Mouse (Mus musculus): Measurements from ENCODE around the gene Tmtc2. TPM values are rescaled to one million over a fixed set of nuclear protein-coding genes. Genes with fewer than 3 reads are reported as not detected.

Gene Tmtc2
- total RNA-seq, 1 experiment from 2014 or later: 3.5 TPM

GRCm38 (mm10) chr10:105474162-105474830 is 100.0 kb downstream of the Tmtc2 start:
- ATAC-seq (replicated peaks in 1 of 2; ENCODE audit: insufficient read depth in 1 of 2, low FRiP score in 2 of 2, low TSS enrichment in 1 of 2, low read depth in 1 of 2, poor library complexity in 2 of 2, severe bottlenecking in 2 of 2): no peak

- no peak for ATAC-seq (replicated peaks in 1 of 2; ENCODE audit: insufficient read depth in 1 of 2, low FRiP score in 2 of 2, low TSS enrichment in 1 of 2, low read depth in 1 of 2, poor library complexity in 2 of 2, severe bottlenecking in 2 of 2)
These were observed 109.9 kb downstream of the Tmtc2 start for GRCm38 (mm10) chr10:105464378-105464777.

- ATAC-seq (replicated peaks in 1 of 2; ENCODE audit: insufficient read depth in 1 of 2, low FRiP score in 2 of 2, low TSS enrichment in 1 of 2, low read depth in 1 of 2, poor library complexity in 2 of 2, severe bottlenecking in 2 of 2): no peak
These were observed 120.8 kb downstream of the Tmtc2 start for GRCm38 (mm10) chr10:105453441-105453840.

- ATAC-seq (replicated peaks in 1 of 2; ENCODE audit: insufficient read depth in 1 of 2, low FRiP score in 2 of 2, low TSS enrichment in 1 of 2, low read depth in 1 of 2, poor library complexity in 2 of 2, severe bottlenecking in 2 of 2): no peak
These were observed 127.1 kb downstream of the Tmtc2 start for GRCm38 (mm10) chr10:105447191-105447590.

- ATAC-seq (replicated peaks in 1 of 2; ENCODE audit: insufficient read depth in 1 of 2, low FRiP score in 2 of 2, low TSS enrichment in 1 of 2, low read depth in 1 of 2, poor library complexity in 2 of 2, severe bottlenecking in 2 of 2): no peak
These were observed 129.9 kb downstream of the Tmtc2 start for GRCm38 (mm10) chr10:105444309-105444708.

- no peak for ATAC-seq (replicated peaks in 1 of 2; ENCODE audit: insufficient read depth in 1 of 2, low FRiP score in 2 of 2, low TSS enrichment in 1 of 2, low read depth in 1 of 2, poor library complexity in 2 of 2, severe bottlenecking in 2 of 2)
These were observed 139.4 kb downstream of the Tmtc2 start for GRCm38 (mm10) chr10:105434879-105435278.

GRCm38 (mm10) chr10:105430885-105431284 is 143.4 kb downstream of the Tmtc2 start:
- no peak for ATAC-seq (replicated peaks in 1 of 2; ENCODE audit: insufficient read depth in 1 of 2, low FRiP score in 2 of 2, low TSS enrichment in 1 of 2, low read depth in 1 of 2, poor library complexity in 2 of 2, severe bottlenecking in 2 of 2)

GRCm38 (mm10) chr10:105430232-105430631 is 144.0 kb downstream of the Tmtc2 start:
- no peak for ATAC-seq (replicated peaks in 1 of 2; ENCODE audit: insufficient read depth in 1 of 2, low FRiP score in 2 of 2, low TSS enrichment in 1 of 2, low read depth in 1 of 2, poor library complexity in 2 of 2, severe bottlenecking in 2 of 2)

- ATAC-seq (replicated peaks in 1 of 2; ENCODE audit: insufficient read depth in 1 of 2, low FRiP score in 2 of 2, low TSS enrichment in 1 of 2, low read depth in 1 of 2, poor library complexity in 2 of 2, severe bottlenecking in 2 of 2): no peak
These were observed 146.2 kb downstream of the Tmtc2 start for GRCm38 (mm10) chr10:105428080-105428479.

- ATAC-seq (replicated peaks in 1 of 2; ENCODE audit: insufficient read depth in 1 of 2, low FRiP score in 2 of 2, low TSS enrichment in 1 of 2, low read depth in 1 of 2, poor library complexity in 2 of 2, severe bottlenecking in 2 of 2): no peak
These were observed 146.6 kb downstream of the Tmtc2 start for GRCm38 (mm10) chr10:105427625-105428024.

GRCm38 (mm10) chr10:105425052-105425451 is 149.2 kb downstream of the Tmtc2 start:
- ATAC-seq (replicated peaks in 1 of 2; ENCODE audit: insufficient read depth in 1 of 2, low FRiP score in 2 of 2, low TSS enrichment in 1 of 2, low read depth in 1 of 2, poor library complexity in 2 of 2, severe bottlenecking in 2 of 2): no peak

GRCm38 (mm10) chr10:105423187-105423586 is 151.1 kb downstream of the Tmtc2 start:
- no peak for ATAC-seq (replicated peaks in 1 of 2; ENCODE audit: insufficient read depth in 1 of 2, low FRiP score in 2 of 2, low TSS enrichment in 1 of 2, low read depth in 1 of 2, poor library complexity in 2 of 2, severe bottlenecking in 2 of 2)

GRCm38 (mm10) chr10:105417845-105418383 is 156.3 kb downstream of the Tmtc2 start:
- no peak for ATAC-seq (replicated peaks in 1 of 2; ENCODE audit: insufficient read depth in 1 of 2, low FRiP score in 2 of 2, low TSS enrichment in 1 of 2, low read depth in 1 of 2, poor library complexity in 2 of 2, severe bottlenecking in 2 of 2)

- no peak for ATAC-seq (replicated peaks in 1 of 2; ENCODE audit: insufficient read depth in 1 of 2, low FRiP score in 2 of 2, low TSS enrichment in 1 of 2, low read depth in 1 of 2, poor library complexity in 2 of 2, severe bottlenecking in 2 of 2)
These were observed 157.7 kb downstream of the Tmtc2 start for GRCm38 (mm10) chr10:105416601-105417000.

- ATAC-seq (replicated peaks in 1 of 2; ENCODE audit: insufficient read depth in 1 of 2, low FRiP score in 2 of 2, low TSS enrichment in 1 of 2, low read depth in 1 of 2, poor library complexity in 2 of 2, severe bottlenecking in 2 of 2): no peak
These were observed 168.3 kb downstream of the Tmtc2 start for GRCm38 (mm10) chr10:105405856-105406527.

- no peak for ATAC-seq (replicated peaks in 1 of 2; ENCODE audit: insufficient read depth in 1 of 2, low FRiP score in 2 of 2, low TSS enrichment in 1 of 2, low read depth in 1 of 2, poor library complexity in 2 of 2, severe bottlenecking in 2 of 2)
These were observed 170.3 kb downstream of the Tmtc2 start for GRCm38 (mm10) chr10:105403931-105404330.

- no peak for ATAC-seq (replicated peaks in 1 of 2; ENCODE audit: insufficient read depth in 1 of 2, low FRiP score in 2 of 2, low TSS enrichment in 1 of 2, low read depth in 1 of 2, poor library complexity in 2 of 2, severe bottlenecking in 2 of 2)
These were observed 171.8 kb downstream of the Tmtc2 start for GRCm38 (mm10) chr10:105402481-105402779.

- ATAC-seq (replicated peaks in 1 of 2; ENCODE audit: insufficient read depth in 1 of 2, low FRiP score in 2 of 2, low TSS enrichment in 1 of 2, low read depth in 1 of 2, poor library complexity in 2 of 2, severe bottlenecking in 2 of 2): no peak
These were observed 172.3 kb downstream of the Tmtc2 start for GRCm38 (mm10) chr10:105401754-105402480.
